Mouse (Mus musculus) fibroblast of lung, adult 2 months (primary cell): ENCODE measurements around the gene Zbed6.
A peak's percentile ranks its signal among the peaks of the same experiment; 100 is the strongest.

ENCODE experiments used
- DNase-seq: peaks from one replicate; pipeline ENCODE4 v3.0.0-alpha.2; 2011; ENCODE audit warnings: low read depth

Gene Zbed6

GRCm38 (mm10) chr1:133662941-133663340 lies 2.3 kb upstream of the Zbed6 start:
- no peak for DNase-seq

- peak; percentile 90 for DNase-seq
Measured at GRCm38 (mm10) chr1:133661203-133661933, 683 bp upstream of the Zbed6 start, which contains the start of gene Gm38394. Gene Gm38394, minus strand, starts transcription at chr1:133661318.

GRCm38 (mm10) chr1:133658878-133659277 lies 1.8 kb downstream of the Zbed6 start:
- no peak for DNase-seq

GRCm38 (mm10) chr1:133656811-133657210 lies 3.9 kb downstream of the Zbed6 start:
- no peak for DNase-seq

- no peak for DNase-seq
Measured at GRCm38 (mm10) chr1:133653033-133653432, 7.7 kb downstream of the Zbed6 start.

GRCm38 (mm10) chr1:133650288-133651055 lies 10.2 kb downstream of the Zbed6 start:
- no peak for DNase-seq

GRCm38 (mm10) chr1:133645652-133646051 lies 15.0 kb downstream of the Zbed6 start:
- DNase-seq = no peak

- DNase-seq = no peak
Measured at GRCm38 (mm10) chr1:133641163-133641562, 19.5 kb downstream of the Zbed6 start.

- DNase-seq = no peak
Measured at GRCm38 (mm10) chr1:133638517-133638916, 22.2 kb downstream of the Zbed6 start.

GRCm38 (mm10) chr1:133632168-133632567 lies 28.5 kb downstream of the Zbed6 start:
- DNase-seq = peak; percentile 7

GRCm38 (mm10) chr1:133625052-133625451 lies 35.6 kb downstream of the Zbed6 start:
- DNase-seq = no peak

- no peak for DNase-seq
Measured at GRCm38 (mm10) chr1:133618311-133618710, 42.4 kb downstream of the Zbed6 start.

GRCm38 (mm10) chr1:133617908-133618307 lies 42.8 kb downstream of the Zbed6 start:
- no peak for DNase-seq

- DNase-seq = no peak
Measured at GRCm38 (mm10) chr1:133613817-133614216, 46.9 kb downstream of the Zbed6 start.

- no peak for DNase-seq
Measured at GRCm38 (mm10) chr1:133611436-133611835, 49.2 kb downstream of the Zbed6 start.

GRCm38 (mm10) chr1:133610601-133611000 lies 50.1 kb downstream of the Zbed6 start:
- no peak for DNase-seq

- peak; percentile 93 for DNase-seq
Measured at GRCm38 (mm10) chr1:133609771-133610502, 50.7 kb downstream of the Zbed6 start, which contains the start of gene Snrpe. Gene Snrpe, minus strand, starts transcription at chr1:133610291.
